Mouse (Mus musculus) bone marrow, adult 2 months (tissue): Measurements from ENCODE around the gene Ddi2.

Source experiments
- CTCF ChIP-seq: fragments of 200-500 bp; IDR thresholded peaks from 2 replicates; pipeline ENCODE4 v1.5.1; 2011; ENCODE audit warnings: low read length, control low read depth; ENCODE audit not compliant: control insufficient read depth, insufficient read depth
- POLR2A ChIP-seq: fragments of 200-500 bp; IDR thresholded peaks from 2 replicates; pipeline ENCODE4 v1.6.1; 2011; ENCODE audit warnings: low read depth, mild to moderate bottlenecking, control low read depth, low read length, borderline replicate concordance; ENCODE audit not compliant: control insufficient read depth

DNA sequence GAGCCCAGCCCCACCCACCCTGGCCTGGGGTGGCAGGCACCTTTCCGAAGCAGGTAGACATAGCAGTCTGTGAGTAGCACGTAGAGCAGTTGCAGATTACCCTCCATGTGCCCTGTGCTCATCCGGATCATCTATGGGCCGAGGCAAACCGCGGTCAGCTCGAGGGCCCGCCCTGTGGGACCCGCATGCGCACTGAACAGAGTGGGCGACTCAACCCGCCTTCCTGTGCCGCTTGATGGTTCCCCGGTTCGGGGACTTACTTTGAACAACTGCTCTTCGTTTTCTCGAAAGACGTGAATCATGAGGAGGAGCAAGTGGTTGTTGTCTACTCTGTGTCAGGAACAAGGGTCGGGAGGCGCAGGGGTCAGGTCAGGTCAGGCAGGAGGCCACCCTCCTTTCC lies 92.0 kb downstream of the Ddi2 start:
- TF ChIP-seq CTCF = no peak
- TF ChIP-seq POLR2A = no peak
